Mouse (Mus musculus) brain, embryonic 14.5 days (tissue): ENCODE measurements around the gene Nt5c3b. TPM values are rescaled to one million over a fixed set of nuclear protein-coding genes. Genes with fewer than 3 reads are reported as not detected.

ENCODE experiments used
- DNase-seq: peaks from one replicate; pipeline ENCODE4 v3.0.0-alpha.2; 2011; ENCODE audit warnings: low read depth
- CTCF ChIP-seq: fragments of 200-500 bp; IDR thresholded peaks from 2 replicates; pipeline ENCODE4 v1.5.1; 2012; ENCODE audit warnings: inconsistent platforms, mild to moderate bottlenecking, moderate library complexity, borderline replicate concordance; ENCODE audit not compliant: insufficient read depth, insufficient read length; ENCODE audit errors: extremely low read depth
- POLR2A ChIP-seq: fragments of 200-500 bp; IDR thresholded peaks from 2 replicates; pipeline ENCODE4 v1.6.1; 2012; ENCODE audit warnings: mild to moderate bottlenecking, inconsistent platforms, borderline replicate concordance; ENCODE audit not compliant: poor library complexity, insufficient read depth, insufficient read length, severe bottlenecking; ENCODE audit errors: extremely low read depth
- polyA plus RNA-seq: library from polyadenylated mRNA; depleted of rRNA; stranded (reverse); fragments of >200 nt; gene quantifications from 2 replicates; pipeline ENCODE4 v1.2.3, GENCODE M21; 2012

Nt5c3b gene
- polyA plus RNA-seq, 1 experiment: 99.3 TPM

DNA sequence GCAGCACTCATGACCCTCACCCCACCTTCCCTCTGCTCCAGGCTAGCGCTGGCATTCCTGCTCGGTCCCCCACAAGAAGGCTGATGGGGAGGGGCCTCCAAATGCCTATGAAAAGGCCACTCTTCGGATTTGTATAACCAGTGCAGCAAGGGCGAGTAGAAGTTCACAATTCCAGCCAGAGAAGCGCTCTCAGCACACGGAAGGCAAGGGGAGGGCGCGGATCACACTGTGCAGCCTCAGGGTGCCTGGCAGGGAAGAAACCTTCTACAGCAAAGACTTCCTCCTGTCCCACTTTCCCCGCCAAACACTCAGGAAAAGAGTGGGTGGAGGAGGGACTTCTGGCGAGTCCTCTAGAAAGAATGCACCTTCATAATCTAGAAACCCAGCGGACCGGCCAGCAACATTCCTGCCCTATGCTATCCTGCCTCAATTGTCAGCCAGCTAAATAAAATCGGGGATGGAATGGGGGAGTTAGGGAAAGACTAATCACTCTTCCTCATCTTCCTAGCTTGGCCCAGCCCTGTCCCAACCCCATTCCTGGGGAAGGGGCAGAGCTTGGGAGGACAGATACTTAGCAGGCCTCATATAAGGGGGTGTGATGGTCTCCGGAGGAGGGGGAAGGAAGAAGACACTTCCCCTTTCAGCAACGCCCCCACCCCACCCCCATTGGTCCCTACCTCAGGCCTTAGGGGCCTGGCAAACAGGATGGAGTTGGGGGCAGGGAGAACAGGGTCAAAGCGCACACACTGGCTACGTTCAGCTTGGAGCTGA is 45.6 kb downstream of the Nt5c3b start:
- DNase-seq: no peak

DNA sequence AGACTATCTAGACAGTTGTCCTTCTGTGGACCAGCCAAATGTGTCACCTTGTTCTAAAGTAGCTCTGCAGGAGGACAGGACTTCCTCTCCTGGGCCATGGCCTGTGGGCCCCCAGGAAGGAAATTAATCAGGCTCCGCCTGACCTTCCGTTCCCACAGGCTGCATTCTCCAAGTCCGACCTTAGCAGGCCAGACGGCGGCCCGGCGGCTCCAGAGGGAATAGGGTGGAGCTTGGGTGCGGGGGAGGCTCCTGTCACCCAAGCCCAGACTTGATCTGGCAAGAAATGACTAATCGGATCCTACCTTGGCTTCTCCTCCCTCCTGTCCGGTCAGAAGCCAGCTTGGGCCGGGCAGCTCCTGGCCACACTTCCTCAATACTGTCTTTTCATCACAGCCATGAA is 46.4 kb downstream of the Nt5c3b start:
- TF ChIP-seq CTCF: no peak
- TF ChIP-seq POLR2A: no peak
- DNase-seq: no peak

More for the DNA sequence above, 45.6 kb downstream of the Nt5c3b start:
- TF ChIP-seq POLR2A (no peak), CTCF (no peak)

DNA sequence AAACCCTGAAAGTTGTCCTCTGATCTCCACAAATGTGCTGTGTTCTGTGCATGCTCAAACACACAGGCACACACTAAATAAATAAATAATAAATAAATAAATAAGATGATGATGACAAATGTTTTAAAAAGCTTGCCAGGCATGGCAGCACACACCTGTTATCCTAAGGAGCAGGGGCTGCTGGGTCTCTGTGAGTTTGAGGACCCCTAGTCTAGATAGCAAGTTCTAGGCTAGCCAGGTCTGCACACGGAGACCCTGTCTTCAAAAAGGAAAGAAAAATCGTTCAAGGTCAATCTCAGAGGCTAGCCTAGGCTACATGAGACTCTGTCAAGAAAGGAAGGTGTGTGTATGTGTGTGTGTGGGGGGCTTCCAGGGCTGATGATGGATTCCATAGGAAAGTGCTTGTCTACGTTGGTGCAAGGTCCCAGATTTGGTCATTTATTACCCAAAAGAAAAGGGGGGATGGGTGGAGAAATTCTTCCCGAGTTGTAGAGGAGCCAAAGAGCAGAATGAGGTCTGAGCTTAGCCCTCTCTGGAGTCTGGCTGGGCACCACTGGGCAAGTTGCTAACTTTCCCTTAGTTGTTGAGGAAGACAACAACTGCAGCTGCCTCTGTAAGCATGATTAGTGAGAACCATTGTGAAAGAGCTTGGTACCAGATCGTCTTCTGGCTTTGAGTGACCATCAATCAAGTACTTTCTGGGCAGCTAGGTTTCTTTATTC is 47.1 kb downstream of the Nt5c3b start:
- TF ChIP-seq CTCF (no peak), POLR2A (no peak)
- DNase-seq: no peak

DNA sequence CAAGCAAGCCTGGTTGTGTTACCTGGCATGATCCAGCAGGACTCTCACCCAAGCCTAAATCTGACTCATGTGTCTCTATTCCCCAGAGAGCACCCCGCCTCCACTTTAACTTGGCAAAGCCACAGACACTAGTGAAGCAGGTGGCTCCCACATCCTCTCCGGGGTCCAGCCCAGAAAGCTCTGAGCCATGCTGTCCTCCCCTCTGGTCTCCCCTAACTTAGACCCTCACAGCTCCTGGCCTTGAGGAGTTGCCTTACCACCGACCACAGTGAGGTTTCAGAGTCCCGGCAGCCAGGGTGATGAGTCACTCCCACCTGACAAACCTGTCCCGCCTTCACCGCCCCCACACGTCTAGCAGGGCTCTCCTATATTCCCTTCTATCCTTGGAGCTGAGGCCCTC is 47.9 kb downstream of the Nt5c3b start:
- TF ChIP-seq POLR2A (no peak), CTCF (no peak)
- no peak for DNase-seq

DNA sequence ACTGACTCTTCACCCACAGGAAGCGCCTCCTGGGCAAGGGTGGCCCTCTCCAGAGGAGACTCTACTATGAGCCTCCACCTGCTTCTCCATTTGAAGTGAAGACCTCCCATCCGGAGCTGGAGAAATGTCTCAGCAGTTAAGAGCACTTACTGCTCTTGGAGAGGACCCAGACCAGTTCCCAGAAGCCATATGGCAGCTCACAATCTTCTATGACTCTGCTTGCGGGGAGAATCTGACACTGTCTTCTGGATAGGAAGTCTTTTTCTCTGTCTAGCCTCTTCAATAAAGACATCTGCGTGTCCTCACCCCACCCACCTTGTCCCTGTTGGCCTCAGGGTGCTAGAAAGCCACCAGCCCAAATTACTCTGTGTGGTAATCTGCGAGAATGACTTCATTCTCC is 48.6 kb downstream of the Nt5c3b start:
- DNase-seq: no peak

DNA sequence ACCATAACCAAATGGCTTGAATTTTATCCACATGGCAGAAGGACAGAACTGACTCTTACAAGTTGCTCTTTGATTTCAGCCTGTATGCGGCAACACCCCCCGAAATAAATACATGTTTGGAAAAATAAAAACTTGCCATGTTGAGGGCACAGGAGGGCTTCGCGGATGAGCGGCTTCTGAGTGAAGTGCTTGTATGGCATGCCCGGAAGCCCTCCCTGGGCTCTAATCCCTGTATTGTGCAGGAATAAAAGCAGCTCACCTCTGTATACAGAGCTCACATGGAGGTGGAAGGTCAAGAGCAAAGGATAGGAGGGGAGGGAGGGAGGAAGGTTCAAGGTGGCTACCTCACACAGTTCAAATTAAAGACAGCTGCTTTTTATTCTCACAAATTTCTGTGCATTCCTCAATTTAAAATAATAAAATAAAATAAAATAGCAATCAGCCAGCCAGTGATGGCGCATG is 49.7 kb downstream of the Nt5c3b start:
- DNase-seq: no peak
- TF ChIP-seq POLR2A: no peak
- TF ChIP-seq CTCF: no peak

More for the DNA sequence above, 48.6 kb downstream of the Nt5c3b start:
- TF ChIP-seq POLR2A: no peak
- no peak for TF ChIP-seq CTCF

DNA sequence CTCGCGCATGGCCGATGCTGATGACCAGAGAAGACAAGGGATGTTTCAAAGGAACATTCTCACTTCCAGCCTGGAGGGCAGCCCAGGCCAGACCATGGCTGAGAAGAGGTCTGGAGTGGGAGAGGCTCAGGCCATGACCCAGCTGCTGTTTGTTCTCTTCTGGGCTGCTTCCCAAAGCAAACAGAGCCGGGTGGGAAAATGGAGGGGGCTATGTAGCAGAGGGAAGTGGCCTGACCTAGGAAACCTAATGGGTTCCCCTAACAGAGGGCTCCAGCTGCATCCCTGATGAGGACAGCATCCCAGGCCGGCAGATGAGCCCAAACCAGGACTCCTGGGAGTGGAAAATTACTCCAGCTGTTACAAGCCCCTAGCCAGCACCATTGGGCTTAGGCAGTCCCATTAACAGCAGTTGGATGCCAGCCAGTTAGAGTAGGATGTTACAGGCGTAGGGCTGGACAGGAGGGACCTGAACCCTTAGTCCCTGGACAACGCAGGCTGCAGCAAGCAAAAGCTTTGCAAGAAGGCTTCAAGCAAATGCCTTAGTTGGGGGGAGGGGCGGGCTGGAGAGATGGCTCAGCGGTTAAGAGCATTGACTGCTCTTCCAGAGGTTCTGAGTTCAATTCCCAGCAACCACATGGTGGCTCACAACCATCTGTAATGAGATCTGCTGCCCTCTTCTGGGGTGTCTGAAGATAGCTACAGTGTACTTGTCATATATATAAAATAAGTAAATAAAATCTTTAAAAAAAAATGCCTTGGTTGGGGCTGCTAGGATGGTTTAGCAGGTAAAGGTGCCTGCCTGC is 50.3 kb downstream of the Nt5c3b start:
- TF ChIP-seq CTCF (no peak), POLR2A (no peak)
- peak; percentile 51 for DNase-seq

DNA sequence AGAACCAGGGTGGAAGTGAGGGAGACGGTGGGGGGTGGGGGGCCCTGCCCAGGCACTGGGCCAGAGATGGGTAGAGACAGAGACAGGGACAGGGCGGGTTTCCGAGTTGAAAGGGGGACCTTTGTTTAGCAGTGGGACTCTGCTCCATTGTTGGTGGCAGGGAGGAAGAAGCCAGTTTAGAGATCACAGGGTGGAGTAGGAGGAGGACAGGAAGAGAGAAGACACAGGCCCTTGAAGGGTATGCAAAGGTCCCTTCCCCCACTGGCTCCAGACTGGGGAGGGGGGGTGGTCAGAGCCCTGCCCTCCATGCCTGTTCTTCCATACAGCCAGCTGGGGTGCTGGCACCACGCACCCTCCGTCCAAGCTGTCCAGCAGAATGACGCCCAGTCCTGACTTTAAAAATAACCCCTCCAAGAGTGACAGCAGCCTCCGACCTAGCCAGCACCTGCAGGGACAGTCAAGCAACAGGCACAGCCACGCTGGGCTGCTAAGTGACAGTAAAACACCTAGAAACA is 51.6 kb downstream of the Nt5c3b start:
- TF ChIP-seq POLR2A: no peak
- TF ChIP-seq CTCF: no peak
- DNase-seq: no peak

DNA sequence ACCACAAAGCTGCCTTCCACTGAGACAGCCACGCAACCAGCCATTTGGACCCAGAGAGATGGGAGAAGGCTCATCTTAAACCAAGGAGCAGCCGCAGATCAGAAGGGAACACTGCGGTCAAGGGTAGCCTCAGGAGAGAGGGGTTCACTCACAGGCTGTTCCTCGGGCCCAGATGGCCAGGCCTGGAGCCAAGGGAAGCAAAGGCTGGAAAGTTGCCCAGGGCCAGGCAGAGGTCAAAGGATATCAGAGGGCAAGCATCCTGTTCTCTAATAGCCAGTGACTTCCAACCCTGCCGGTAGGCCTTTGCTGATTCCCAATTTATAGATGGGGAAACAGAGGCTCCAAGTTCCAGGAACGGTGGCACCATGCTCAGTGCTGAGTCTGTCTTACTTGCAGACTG is 53.0 kb downstream of the Nt5c3b start:
- no peak for DNase-seq
- TF ChIP-seq CTCF (no peak), POLR2A (no peak)

DNA sequence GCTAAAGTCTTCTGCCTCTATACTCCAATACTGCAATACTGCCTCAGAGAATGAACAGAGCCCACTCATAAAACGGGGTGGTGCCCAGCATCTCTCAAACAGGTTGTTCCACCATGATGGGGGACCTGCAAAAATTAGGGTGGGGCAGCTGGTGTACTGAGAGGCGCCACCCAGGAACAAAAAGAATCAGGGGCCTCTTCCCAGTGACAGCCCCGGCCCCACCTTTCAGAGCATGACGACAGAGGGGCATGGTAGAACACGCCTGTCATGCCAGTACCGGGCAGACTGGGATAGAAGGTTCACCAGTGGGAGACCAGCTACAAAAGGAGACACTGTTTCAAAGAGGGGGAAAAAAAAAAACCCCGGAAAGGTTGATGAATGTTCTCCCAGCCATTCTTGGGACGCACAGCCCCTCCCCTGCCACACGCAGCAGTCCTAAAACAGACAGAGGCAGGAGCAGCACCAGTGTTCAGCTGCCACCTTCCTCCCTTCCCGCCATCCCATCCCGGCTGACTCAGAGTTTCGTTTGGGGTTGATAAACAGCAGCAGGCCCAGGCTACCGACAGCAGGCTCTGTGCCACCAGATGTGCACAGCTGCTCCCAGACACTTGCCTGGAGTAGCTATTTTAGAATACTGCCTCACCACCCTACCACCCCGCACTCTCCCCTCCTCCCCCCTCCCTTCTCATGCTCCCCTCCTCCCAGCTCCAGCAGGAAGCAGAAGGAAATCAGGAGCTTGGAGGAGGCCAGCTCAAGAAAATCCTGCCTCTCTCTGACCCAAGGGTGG is 53.8 kb downstream of the Nt5c3b start:
- DNase-seq: peak; percentile 48
- no peak for TF ChIP-seq CTCF
- TF ChIP-seq POLR2A: no peak
